Mouse (Mus musculus): ENCODE results near the gene Uvrag. TPM values are rescaled to one million over a fixed set of nuclear protein-coding genes. Genes with fewer than 3 reads are reported as not detected.

The Uvrag gene
- 10 to 100 TPM; 34.6 to 35.0 TPM for total RNA-seq (2021)

DNA sequence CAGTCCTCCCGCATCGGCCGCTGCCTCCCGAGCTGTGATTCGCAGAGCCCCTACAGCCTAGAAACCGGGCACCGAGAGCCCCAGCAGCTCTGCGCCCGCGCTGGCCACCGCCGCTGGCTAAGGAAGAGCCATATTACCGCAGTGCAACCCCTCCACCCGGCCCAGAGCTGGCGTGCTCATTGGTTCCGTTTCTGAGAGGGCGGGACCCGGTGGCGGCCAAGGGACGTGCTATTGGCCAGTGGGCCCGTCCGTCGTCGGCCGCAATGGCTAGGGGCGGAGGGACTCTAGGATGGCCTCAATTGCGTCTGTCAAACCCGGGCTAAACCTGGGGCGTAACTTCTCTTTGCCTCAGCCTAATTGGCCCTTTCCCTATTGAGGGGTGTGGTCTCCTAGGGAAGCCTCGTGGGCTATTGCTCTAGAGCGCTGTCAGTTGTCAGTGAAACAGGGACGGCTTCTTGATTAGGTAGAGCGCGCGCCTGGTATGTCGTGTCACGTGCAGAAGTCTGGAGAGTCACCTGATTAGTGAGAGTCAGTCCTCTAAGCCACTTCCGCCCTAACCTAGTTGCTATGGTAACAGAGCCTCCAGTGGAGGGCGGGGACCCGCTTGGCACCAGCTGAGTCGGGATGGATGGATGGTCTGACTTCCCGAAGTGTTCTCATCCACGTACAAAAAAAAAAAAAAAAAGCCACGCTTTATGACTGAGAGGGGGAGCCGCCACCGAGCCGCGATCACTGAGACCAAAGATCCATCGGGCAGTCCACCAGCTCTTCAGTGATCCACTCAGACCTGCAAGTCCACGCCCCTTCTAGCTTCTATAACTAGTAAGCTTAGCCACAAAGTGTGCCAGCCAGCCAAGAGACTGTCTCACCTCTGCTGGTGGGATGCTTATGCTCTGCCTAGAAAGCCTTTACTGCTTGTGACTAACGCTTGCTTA, at the start of gene Uvrag:
Gene Uvrag, minus strand, starts transcription at position 158 of the 935 bp plus-strand sequence.
- DNase-seq = peak; percentile 99 to 100
- intact Hi-C loops (cut with DNase I) = no loop called here

- DNase-seq = no peak
- intact Hi-C loops (cut with DNase I) = no loop called here
Measured at GRCm38 (mm10) chr7:99189885-99190284, 48.9 kb upstream of the Uvrag start.

DNA sequence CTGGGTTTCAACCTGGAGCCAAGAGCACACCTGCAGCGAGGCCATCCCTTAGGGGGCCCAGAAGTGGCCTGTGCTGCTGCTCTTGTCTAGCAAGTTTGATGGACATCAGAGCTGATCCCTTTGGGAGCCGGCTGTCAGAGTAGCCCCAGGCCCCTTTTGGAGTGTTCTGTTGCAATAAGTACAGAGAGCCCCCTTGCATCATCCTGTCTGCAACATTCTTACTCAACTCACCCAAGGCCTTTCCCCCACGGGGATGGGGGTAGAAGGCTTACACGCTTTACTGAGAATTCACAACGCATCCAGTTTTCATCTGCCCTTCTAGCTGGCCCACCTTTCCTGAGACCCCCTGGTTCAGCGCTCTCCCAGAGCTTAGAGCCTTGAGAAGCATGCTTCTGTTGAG, 47.7 kb upstream of the Uvrag start:
- DNase-seq = no peak
- intact Hi-C loops (cut with DNase I) = no loop called here

- intact Hi-C loops (cut with DNase I) = no loop called here
- peak in 1 of 2 experiments; percentile 46 for DNase-seq
Measured at GRCm38 (mm10) chr7:99187451-99187850, 46.5 kb upstream of the Uvrag start.

GRCm38 (mm10) chr7:99185405-99185804, 44.5 kb upstream of the Uvrag start:
- intact Hi-C loops (cut with DNase I) = no loop called here
- no peak for DNase-seq

- no peak for DNase-seq
- intact Hi-C loops (cut with DNase I) = loop anchor here (2.0 to 5.0 kb wide), 2 partner anchors 31 to 44 kb away; no protein-coding TSS in a partner anchor
Measured at GRCm38 (mm10) chr7:99183751-99184150, 42.8 kb upstream of the Uvrag start.

- intact Hi-C loops (cut with DNase I) = loop anchor here (2.0 to 5.0 kb wide), 2 partner anchors 30 to 45 kb away; no protein-coding TSS in a partner anchor
- peak; percentile 93 to 95 for DNase-seq
Measured at GRCm38 (mm10) chr7:99182432-99183172, 41.7 kb upstream of the Uvrag start, which contains the start of gene Dgat2. Gene Dgat2, minus strand, starts transcription at chr7:99182719.

- peak in 1 of 2 experiments; percentile 31 for DNase-seq
Measured at GRCm38 (mm10) chr7:99181619-99182431, 40.9 kb upstream of the Uvrag start.

DNA sequence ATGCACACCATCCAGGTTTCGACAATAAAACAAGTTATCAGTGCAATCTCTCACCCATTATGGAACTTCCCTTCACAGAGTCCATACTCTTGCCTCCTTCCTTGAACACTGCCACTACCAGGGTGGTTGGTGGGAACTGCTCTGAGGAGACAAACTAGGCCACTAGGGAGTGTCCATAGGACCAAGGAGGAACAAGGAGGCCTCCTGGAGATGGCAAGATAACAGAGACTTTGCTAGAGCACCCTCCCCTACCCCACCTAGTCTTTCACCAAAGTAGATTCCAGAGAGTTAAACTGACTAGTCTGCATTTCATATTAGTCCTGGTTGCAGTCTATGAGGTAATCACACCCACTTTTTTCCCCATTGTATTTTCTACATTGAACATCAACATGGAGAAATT, 39.2 kb upstream of the Uvrag start:
- intact Hi-C loops (cut with DNase I) = loop anchor here (5.0 kb wide), 1 partner anchor 47 kb away; no protein-coding TSS in a partner anchor
- no peak for DNase-seq

More at GRCm38 (mm10) chr7:99181619-99182431, 40.9 kb upstream of the Uvrag start:
- intact Hi-C loops (cut with DNase I) = loop anchor here (2.0 to 5.0 kb wide), 2 partner anchors 29 to 45 kb away; no protein-coding TSS in a partner anchor

GRCm38 (mm10) chr7:99179271-99179670, 38.3 kb upstream of the Uvrag start:
- intact Hi-C loops (cut with DNase I) = no loop called here
- no peak for DNase-seq

GRCm38 (mm10) chr7:99177386-99177785, 36.4 kb upstream of the Uvrag start:
- DNase-seq = no peak
- intact Hi-C loops (cut with DNase I) = no loop called here

GRCm38 (mm10) chr7:99175666-99176065, 34.7 kb upstream of the Uvrag start:
- intact Hi-C loops (cut with DNase I) = no loop called here
- DNase-seq = no peak

DNA sequence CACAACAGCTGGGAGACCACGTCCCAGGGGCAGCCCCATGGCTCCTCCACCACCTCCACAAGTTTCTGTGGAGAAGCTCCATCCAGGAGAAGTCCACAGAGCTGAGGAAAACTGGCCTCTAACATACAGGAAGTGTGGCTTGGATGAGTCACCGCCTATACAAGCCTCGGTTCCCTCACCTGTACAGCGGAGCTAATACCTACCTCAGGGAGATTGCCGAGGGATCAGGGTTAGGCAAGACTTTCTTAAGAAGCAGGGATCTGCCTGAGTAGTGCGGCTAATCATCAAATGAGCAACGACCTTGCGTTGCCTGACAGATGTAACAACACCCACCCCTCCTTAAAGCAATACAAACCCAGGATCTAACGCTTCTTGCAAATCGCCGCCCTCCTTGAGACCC, 34.2 kb upstream of the Uvrag start:
- DNase-seq = no peak
- intact Hi-C loops (cut with DNase I) = no loop called here

- DNase-seq = no peak
- intact Hi-C loops (cut with DNase I) = no loop called here
Measured at GRCm38 (mm10) chr7:99174006-99174405, 33.1 kb upstream of the Uvrag start.

DNA sequence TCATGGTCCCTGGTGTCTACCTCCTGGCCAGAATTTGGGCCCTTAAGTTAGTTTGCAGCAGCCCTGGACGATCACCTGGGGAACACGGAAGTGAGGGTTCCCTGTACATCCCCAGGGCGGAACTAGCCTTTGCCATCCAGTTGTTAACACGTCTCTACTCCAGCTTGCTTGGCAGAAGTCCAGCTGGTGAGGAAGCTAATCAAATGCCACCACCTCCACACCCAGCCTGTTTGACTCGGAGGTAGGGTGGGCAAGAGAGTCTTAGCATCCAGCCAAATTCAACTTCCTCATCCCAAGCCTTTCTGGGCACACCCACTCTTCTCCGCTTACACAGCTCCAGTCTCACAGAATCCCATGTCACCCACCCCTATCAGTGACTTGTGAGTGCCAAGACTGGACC, 32.0 kb upstream of the Uvrag start:
- peak; percentile 66 to 69 for DNase-seq
- intact Hi-C loops (cut with DNase I) = no loop called here

GRCm38 (mm10) chr7:99171730-99172463, 31.0 kb upstream of the Uvrag start:
- no peak for DNase-seq
- intact Hi-C loops (cut with DNase I) = no loop called here

DNA sequence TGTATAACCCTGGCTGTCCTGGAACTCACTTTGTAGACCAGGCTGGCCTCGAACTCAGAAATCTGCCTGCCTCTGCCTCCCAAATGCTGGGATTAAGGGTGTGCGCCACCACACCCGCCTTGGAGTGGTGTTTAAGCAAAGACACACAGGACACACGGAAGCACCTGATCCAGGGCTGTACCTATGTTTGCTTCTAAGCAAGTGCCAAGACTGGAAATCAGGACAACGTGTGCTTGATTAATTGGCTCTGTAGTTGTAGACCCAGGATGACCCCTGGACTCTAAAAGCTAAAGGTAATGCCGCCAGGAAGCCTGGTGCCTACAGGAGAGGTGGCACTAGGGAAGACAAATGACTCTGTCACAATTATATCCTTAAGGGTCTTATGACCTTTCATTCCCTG, 29.6 kb upstream of the Uvrag start:
- no peak for DNase-seq
- intact Hi-C loops (cut with DNase I) = no loop called here

- intact Hi-C loops (cut with DNase I) = no loop called here
- no peak for DNase-seq
Measured at GRCm38 (mm10) chr7:99169717-99170403, 28.9 kb upstream of the Uvrag start.

DNA sequence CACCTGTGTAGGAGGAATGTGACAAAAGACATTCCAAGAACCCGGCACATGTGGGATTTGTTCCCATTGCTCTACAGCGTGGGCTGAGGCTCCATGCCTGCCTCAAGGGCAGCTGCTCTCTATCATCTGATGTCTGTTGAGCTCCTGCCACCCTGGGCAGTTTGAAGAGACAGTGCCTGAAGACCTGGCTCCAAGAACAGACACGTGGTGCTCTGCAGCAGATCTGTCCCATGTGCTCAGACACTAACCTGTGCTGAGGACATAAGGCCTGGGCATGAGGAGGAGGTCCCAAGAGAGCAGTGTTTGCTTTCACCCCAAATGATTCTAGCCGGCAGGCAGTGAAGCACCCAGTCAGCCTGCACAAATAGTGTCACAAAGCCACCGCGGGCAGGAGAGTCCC, 27.8 kb upstream of the Uvrag start:
- intact Hi-C loops (cut with DNase I) = no loop called here
- no peak for DNase-seq
